Mouse (Mus musculus): ENCODE data around the gene Ubqlnl. TPM values are rescaled to one million over a fixed set of nuclear protein-coding genes. Genes with fewer than 3 reads are reported as not detected.

Gene Ubqlnl
- total and polyA plus RNA-seq, 3 experiments: not detected

DNA sequence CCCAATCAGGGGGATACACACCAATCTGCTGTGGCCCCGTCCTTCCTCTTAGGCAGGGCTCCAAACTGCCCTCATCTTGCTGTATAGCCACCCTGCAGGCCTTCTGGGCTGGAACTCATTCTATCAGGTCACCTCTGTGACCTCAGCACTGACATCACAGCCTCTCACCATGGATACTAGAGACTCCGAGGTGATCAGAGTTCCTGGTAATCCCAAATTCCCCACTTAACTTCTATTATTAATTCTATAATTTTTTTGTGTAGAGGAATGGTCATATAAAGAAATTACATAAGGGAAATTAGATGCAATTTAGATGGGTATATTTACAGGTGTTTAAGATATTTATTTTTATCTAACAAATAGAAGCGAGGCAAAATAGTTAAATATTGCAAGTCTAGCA is 7.2 kb downstream of the Ubqlnl start, which contains the start of gene Ubqln3:
TSS of gene Ubqln3 (minus strand) at position 101 of the 400 bp plus-strand sequence.
- Histone ChIP-seq H3K9ac (ENCODE audit: control insufficient read depth, low read depth, low read length, poor library complexity, severe bottlenecking) (no peak within 1 kb of the TSS), H3K4me3 (ENCODE audit: control insufficient read depth in 1 of 2, insufficient read depth in 1 of 2, low read depth in 2 of 2, low read length in 2 of 2) (no peak within 1 kb of the TSS), H3K36me3 (ENCODE audit: control insufficient read depth in 1 of 2, insufficient read depth in 2 of 2, low read length in 2 of 2) (no peaks in the 10 kb centered on the region), H3K9me3 (replicated peaks; ENCODE audit: insufficient read depth, low read length) (no peaks in the 10 kb centered on the region), H3K79me2 (ENCODE audit: control insufficient read depth, insufficient read depth, low read length, poor library complexity) (no peaks in the 10 kb centered on the region), H3K4me1 (ENCODE audit: control insufficient read depth in 1 of 2, insufficient read depth in 2 of 2, low read length in 2 of 2) (no peaks in the 10 kb centered on the region), H3K27ac (ENCODE audit: control insufficient read depth, low read depth, low read length) (no peak within 1 kb of the TSS), H3K27me3 (ENCODE audit: control insufficient read depth in 1 of 2, insufficient read depth in 2 of 2, low read length in 2 of 2) (no peaks in the 10 kb centered on the region)
- no peak for DNase-seq (ENCODE audit: low read depth, low spot score)
- TF ChIP-seq ZMIZ1 (IDR thresholded peaks at IDR 0.05; ENCODE audit: low read depth, low read length) (no peak), MAX (IDR thresholded peaks at IDR 0.05; ENCODE audit: low read length) (no peak), ZKSCAN1 (IDR thresholded peaks at IDR 0.05; ENCODE audit: low read depth, low read length) (no peak), KAT2A (conservative IDR thresholded peaks at IDR 0.05; ENCODE audit: low read depth, low read length) (no peak), RCOR1 (IDR thresholded peaks at IDR 0.05; ENCODE audit: low read depth, low read length) (no peak), MXI1 (IDR thresholded peaks at IDR 0.05; ENCODE audit: low read depth, low read length) (no peak), MAZ (IDR thresholded peaks at IDR 0.05; ENCODE audit: low read depth, low read length) (no peak)

DNA sequence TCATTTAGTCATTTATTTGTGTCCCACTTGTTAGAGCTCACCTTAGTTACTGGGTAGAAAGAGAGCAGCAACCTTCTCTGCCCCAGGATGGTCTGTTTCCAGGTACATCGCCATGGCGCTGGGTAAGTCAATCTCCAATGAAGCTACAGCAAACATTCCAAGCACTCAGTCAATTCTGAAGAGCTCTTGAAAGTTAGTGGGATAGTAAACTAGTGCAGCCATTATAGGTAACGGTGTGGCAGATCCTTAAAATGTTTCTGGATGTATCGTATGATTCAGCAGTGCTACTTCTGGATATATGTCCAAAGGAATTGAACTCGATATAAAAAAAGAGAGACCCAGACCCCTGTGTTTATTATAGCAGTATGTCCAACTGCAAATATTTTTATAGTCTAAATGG is 13.1 kb downstream of the Ubqlnl start, which contains the start of gene Olfr643:
TSS of gene Olfr643 (minus strand) at position 101 of the 400 bp plus-strand sequence.
- H3K27ac ChIP-seq (ENCODE audit: control insufficient read depth, low read depth, low read length): no peak within 1 kb of the TSS

DNA sequence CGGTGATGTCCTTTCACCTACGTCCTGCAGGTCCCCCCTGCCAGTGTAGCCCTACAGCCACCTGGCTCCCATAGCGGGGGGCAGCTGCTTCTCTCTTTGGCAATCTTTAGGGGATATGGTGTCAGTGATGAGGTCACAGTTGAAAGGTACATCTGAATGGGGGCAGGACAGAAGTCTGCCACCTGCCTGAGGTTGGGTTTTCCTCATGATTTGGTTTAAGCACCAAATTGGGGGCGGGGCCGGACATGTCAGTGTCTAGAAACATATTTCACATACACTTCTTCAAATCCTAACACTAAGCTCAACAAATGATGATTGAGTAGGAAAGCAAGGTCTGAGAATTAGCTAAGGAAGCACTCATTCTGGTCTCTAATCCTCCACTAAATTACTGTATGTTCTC is 20.6 kb downstream of the Ubqlnl start, which contains the start of gene Ubqln5:
TSS of gene Ubqln5 (minus strand) at position 101 of the 400 bp plus-strand sequence.
- H3K9ac ChIP-seq (ENCODE audit: control insufficient read depth, low read depth, low read length, poor library complexity, severe bottlenecking): no peak within 1 kb of the TSS
- no peaks in the 10 kb centered on the region for H3K9me3 ChIP-seq (replicated peaks; ENCODE audit: insufficient read depth, low read length)
- H3K36me3 ChIP-seq (ENCODE audit: control insufficient read depth in 1 of 2, insufficient read depth in 2 of 2, low read length in 2 of 2): no peaks in the 10 kb centered on the region
- TF ChIP-seq MYB (IDR thresholded peaks at IDR 0.05; ENCODE audit: low read depth, low read length): no peak
- no peak for TF ChIP-seq SIN3A (IDR thresholded peaks at IDR 0.05; ENCODE audit: low read length)
- no peak for TF ChIP-seq ZC3H11A (IDR thresholded peaks at IDR 0.05; ENCODE audit: low read depth, low read length)
- no peak for TF ChIP-seq ZMIZ1 (IDR thresholded peaks at IDR 0.05; ENCODE audit: low read depth, low read length)
- TF ChIP-seq UBTF (IDR thresholded peaks at IDR 0.05; ENCODE audit: borderline replicate concordance, insufficient read depth, low read depth, low read length): no peak
- TF ChIP-seq JUND (IDR thresholded peaks at IDR 0.05; ENCODE audit: low read depth, low read length): no peak
- TF ChIP-seq POLR2AphosphoS5 (IDR thresholded peaks at IDR 0.05; ENCODE audit: borderline replicate concordance, low read depth, low read length): no peak
- DNase-seq (ENCODE audit: low read depth, low spot score): no peak
- no peaks in the 10 kb centered on the region for H3K79me2 ChIP-seq (ENCODE audit: control insufficient read depth, insufficient read depth, low read length, poor library complexity)
- no peaks in the 10 kb centered on the region for H3K27me3 ChIP-seq (ENCODE audit: control insufficient read depth in 1 of 2, insufficient read depth in 2 of 2, low read length in 2 of 2)
- H3K4me1 ChIP-seq (ENCODE audit: control insufficient read depth in 1 of 2, insufficient read depth in 2 of 2, low read length in 2 of 2): no peaks in the 10 kb centered on the region
- H3K27ac ChIP-seq (ENCODE audit: control insufficient read depth, low read depth, low read length): no peak within 1 kb of the TSS
- no peak within 1 kb of the TSS for H3K4me3 ChIP-seq (ENCODE audit: control insufficient read depth in 1 of 2, insufficient read depth in 1 of 2, low read depth in 2 of 2, low read length in 2 of 2)

More for the DNA sequence above, 13.1 kb downstream of the Ubqlnl start, which contains the start of gene Olfr643:
- H3K9me3 ChIP-seq (replicated peaks; ENCODE audit: insufficient read depth, low read length): no peaks in the 10 kb centered on the region
- TF ChIP-seq USF2 (IDR thresholded peaks at IDR 0.05; ENCODE audit: borderline replicate concordance in 1 of 2, insufficient read depth in 1 of 2, low read depth in 1 of 2, low read length in 2 of 2) (no peak), GABPA (IDR thresholded peaks at IDR 0.05; ENCODE audit: low read depth, low read length) (no peak), RCOR1 (IDR thresholded peaks at IDR 0.05; ENCODE audit: low read depth, low read length) (no peak), MAFK (IDR thresholded peaks at IDR 0.05; ENCODE audit: borderline replicate concordance, low read depth, low read length) (no peak), TBP (IDR thresholded peaks at IDR 0.05; ENCODE audit: low read depth, low read length) (no peak), SMC3 (IDR thresholded peaks at IDR 0.05; ENCODE audit: low read depth, low read length) (no peak), NELFE (IDR thresholded peaks at IDR 0.05; ENCODE audit: low read depth, low read length) (no peak), MAZ (IDR thresholded peaks at IDR 0.05; ENCODE audit: low read depth, low read length) (no peak), GATA1 (IDR thresholded peaks at IDR 0.05; ENCODE audit: low read depth, low read length) (no peak), CHD2 (IDR thresholded peaks at IDR 0.05; ENCODE audit: low read length) (no peak), SIN3A (IDR thresholded peaks at IDR 0.05; ENCODE audit: low read length) (no peak)
- H3K36me3 ChIP-seq (ENCODE audit: control insufficient read depth in 1 of 2, insufficient read depth in 2 of 2, low read length in 2 of 2): no peaks in the 10 kb centered on the region
- no peaks in the 10 kb centered on the region for H3K79me2 ChIP-seq (ENCODE audit: control insufficient read depth, insufficient read depth, low read length, poor library complexity)
- no peaks in the 10 kb centered on the region for H3K4me1 ChIP-seq (ENCODE audit: control insufficient read depth in 1 of 2, insufficient read depth in 2 of 2, low read length in 2 of 2)
- no peak for DNase-seq (ENCODE audit: low read depth, low spot score)
- H3K27me3 ChIP-seq (ENCODE audit: control insufficient read depth in 1 of 2, insufficient read depth in 2 of 2, low read length in 2 of 2): no peaks in the 10 kb centered on the region
- H3K9ac ChIP-seq (ENCODE audit: control insufficient read depth, low read depth, low read length, poor library complexity, severe bottlenecking): no peak within 1 kb of the TSS
- H3K4me3 ChIP-seq (ENCODE audit: control insufficient read depth in 1 of 2, insufficient read depth in 1 of 2, low read depth in 2 of 2, low read length in 2 of 2): no peak within 1 kb of the TSS

Measured in MEL (cell line).